Comparison of ENCODE assay signal across 9 mouse cellular contexts in genomic region chr4:148150953-148151266, GRCm38 (mm10). TPM values are rescaled to one million over a fixed set of nuclear protein-coding genes. Genes with fewer than 3 reads are reported as not detected.
DNase-seq lines count a peak whose midpoint lies in the region; ATAC-seq and TF ChIP-seq lines count a peak whose summit lies in the region.
"Had no signal": no experiment of that assay in that cellular context is flagged by ENCODE, and none has a peak within 500 bp of the region (broad histone marks: within the 10 kb centered on the region; RNA-seq: fewer than 3 reads in every experiment).

No protein-coding gene starts in this region.

- TF ChIP-seq CTCF in liver, adult 2 months (IDR thresholded peaks at IDR 0.05; ENCODE audit: low read depth, low read length), result no peak

- H3K9ac ChIP-seq in liver, adult 2 months (ENCODE audit: low read depth, low read length), result no peak overlapping the region
- peak overlapping the region; percentile 76; the same call in 1 of the 2 replicates for H3K9ac ChIP-seq in embryonic facial prominence, embryonic 14.5 days (ENCODE audit: low read depth, low read length)
- peak overlapping the region; percentile 83 for H3K9ac ChIP-seq in intestine, embryonic 16.5 days (ENCODE audit: low read depth, low read length)
- peak overlapping the region; percentile 86 for H3K9ac ChIP-seq in neural tube, embryonic 13.5 days

- TF ChIP-seq POLR2A in liver, adult 2 months (IDR thresholded peaks at IDR 0.05; ENCODE audit: extremely low read depth, insufficient read depth, low read length), result no peak

- no peaks in the 10 kb centered on the region for H3K79me2 ChIP-seq in liver, adult 2 months (ENCODE audit: control insufficient read depth, insufficient read depth, low read length)

- DNase-seq in liver, adult 2 months (ENCODE audit: extremely low read depth, low read depth, low spot score), result peak; percentile 90
- DNase-seq in liver, result no peak
- DNase-seq in embryonic facial prominence, embryonic 14.5 days (ENCODE audit: low spot score), result no peak
- no peak for DNase-seq in right cerebral cortex, adult 18-20 months
- DNase-seq in embryo, embryonic 9.5 days (ENCODE audit: extremely low spot score), result no peak
- no peak for DNase-seq in urinary bladder, adult 18-20 months (ENCODE audit: low spot score in 2 of 2)

- H3K4me2 ChIP-seq in embryonic facial prominence, embryonic 14.5 days (ENCODE audit: low read depth, low read length), result peak overlapping the region; percentile 99
- peak overlapping the region; percentile 95 for H3K4me2 ChIP-seq in intestine, embryonic 16.5 days (ENCODE audit: low read depth, low read length)
- H3K4me2 ChIP-seq in neural tube, embryonic 13.5 days, result peak overlapping the region; percentile 88

- no peaks in the 10 kb centered on the region for H3K9me3 ChIP-seq in embryonic facial prominence, embryonic 14.5 days (ENCODE audit: control insufficient read depth, low read length)
- H3K9me3 ChIP-seq in intestine, embryonic 16.5 days (ENCODE audit: control insufficient read depth, low read length), result no peaks in the 10 kb centered on the region
- no peaks in the 10 kb centered on the region for H3K9me3 ChIP-seq in neural tube, embryonic 13.5 days

- peak overlapping the region; percentile 86 for H3K27ac ChIP-seq in liver, adult 2 months (replicated peaks; ENCODE audit: insufficient read depth, low read depth, low read length)
- 0 out of 2 replicates have a peak overlapping the region, but pooled peaks have one; percentile 75 for H3K27ac ChIP-seq in embryonic facial prominence, embryonic 14.5 days (replicated peaks; ENCODE audit: low read depth, low read length)
- H3K27ac ChIP-seq in intestine, embryonic 16.5 days (ENCODE audit: low read length), result peak overlapping the region; percentile 85; the same call in 1 of the 2 replicates
- peak overlapping the region; percentile 92 for H3K27ac ChIP-seq in neural tube, embryonic 13.5 days (replicated peaks)

- no peak for ATAC-seq in embryonic facial prominence, embryonic 14.5 days (ENCODE audit: low read depth)
- ATAC-seq in intestine, embryonic 16.5 days, result no peak
- ATAC-seq in neural tube, embryonic 13.5 days (ENCODE audit: low read depth), result no peak

- peaks cover 18% of the 10 kb centered on the region for H3K4me1 ChIP-seq in liver, adult 2 months (ENCODE audit: control insufficient read depth, insufficient read depth, low read length)
- H3K4me1 ChIP-seq in embryonic facial prominence, embryonic 14.5 days (ENCODE audit: control insufficient read depth, insufficient read depth, low read length), result 0 out of 2 replicates have a peak, but pooled peaks cover 5% of the 10 kb centered on the region
- H3K4me1 ChIP-seq in intestine, embryonic 16.5 days (ENCODE audit: control insufficient read depth, insufficient read depth, low read length), result peaks cover 4% of the 10 kb centered on the region; the same call in 1 of the 2 replicates
- peaks cover 17% of the 10 kb centered on the region for H3K4me1 ChIP-seq in neural tube, embryonic 13.5 days (replicated peaks)

- WGBS in liver, adult 2 months, result 1% methylated on average over 3 of the region's 3 CpGs
- WGBS in embryonic facial prominence, embryonic 14.5 days, result 41% methylated on average over 3 of the region's 3 CpGs
- WGBS in intestine, embryonic 16.5 days, result 27% methylated on average over 3 of the region's 3 CpGs
- 33% methylated on average over 3 of the region's 3 CpGs for WGBS in neural tube, embryonic 13.5 days

- no peaks in the 10 kb centered on the region for H3K27me3 ChIP-seq in liver, adult 2 months (ENCODE audit: control insufficient read depth, insufficient read depth, low read length)
- no peaks in the 10 kb centered on the region for H3K27me3 ChIP-seq in embryonic facial prominence, embryonic 14.5 days (replicated peaks; ENCODE audit: control insufficient read depth, insufficient read depth, low read length)
- H3K27me3 ChIP-seq in intestine, embryonic 16.5 days (replicated peaks; ENCODE audit: control insufficient read depth, insufficient read depth, low read length), result no peaks in the 10 kb centered on the region
- H3K27me3 ChIP-seq in neural tube, embryonic 13.5 days, result no peaks in the 10 kb centered on the region

- peaks cover 1% of the 10 kb centered on the region; the same call in 1 of the 2 replicates for H3K36me3 ChIP-seq in liver, adult 2 months (ENCODE audit: control insufficient read depth, insufficient read depth, low read length)
- H3K36me3 ChIP-seq in embryonic facial prominence, embryonic 14.5 days (ENCODE audit: control insufficient read depth, insufficient read depth, low read length), result peaks cover 22% of the 10 kb centered on the region; the same call in 1 of the 2 replicates
- H3K36me3 ChIP-seq in intestine, embryonic 16.5 days (ENCODE audit: control insufficient read depth, insufficient read depth, low read length), result peaks cover 3% of the 10 kb centered on the region; the same call in 1 of the 2 replicates
- peaks cover 66% of the 10 kb centered on the region for H3K36me3 ChIP-seq in neural tube, embryonic 13.5 days

- H3K4me3 ChIP-seq in liver, adult 2 months (ENCODE audit: insufficient read depth, low read depth, low read length), result no peak overlapping the region
- peak overlapping the region; percentile 65 for H3K4me3 ChIP-seq in embryonic facial prominence, embryonic 14.5 days (ENCODE audit: low read depth, low read length)
- H3K4me3 ChIP-seq in intestine, embryonic 16.5 days (ENCODE audit: low read length), result peak overlapping the region; percentile 75
- H3K4me3 ChIP-seq in neural tube, embryonic 13.5 days, result peak overlapping the region; percentile 57

RNA-seq across cellular contexts. Expression of gene Fbxo6, which starts 1.0 kb away (rescaled TPM):
- total RNA-seq in liver, adult 2 months (2014; rRNA removed), result 35.0 and 38.7 TPM in 2 replicates
- 91.9 and 97.2 TPM in 2 replicates for polyA plus RNA-seq in liver, adult 2 months (2012; rRNA removed)
- polyA plus RNA-seq in embryonic facial prominence, embryonic 14.5 days (2014; fragmentation: Nextera tagmentation; extraction: Ambion mirVana), result 13.8 and 15.3 TPM in 2 replicates
- polyA plus RNA-seq in intestine, embryonic 16.5 days (2015; fragmentation: Nextera tagmentation; extraction: Ambion mirVana), result 22.7 and 23.8 TPM in 2 replicates
- 16.4 and 16.6 TPM in 2 replicates for polyA plus RNA-seq in neural tube, embryonic 13.5 days (2015; fragmentation: Nextera tagmentation; extraction: Ambion mirVana)

RNA-seq across cellular contexts. Expression of gene Fbxo44, which starts 9.4 kb away (rescaled TPM):
- total RNA-seq in liver, adult 2 months (2014; rRNA removed), result 1.9 and 2.7 TPM in 2 replicates
- 2.2 and 3.4 TPM in 2 replicates for polyA plus RNA-seq in liver, adult 2 months (2012; rRNA removed)
- 7.7 and 9.6 TPM in 2 replicates for polyA plus RNA-seq in embryonic facial prominence, embryonic 14.5 days (2014; fragmentation: Nextera tagmentation; extraction: Ambion mirVana)
- polyA plus RNA-seq in intestine, embryonic 16.5 days (2015; fragmentation: Nextera tagmentation; extraction: Ambion mirVana), result 6.8 and 7.3 TPM in 2 replicates
- 81.4 and 87.6 TPM in 2 replicates for polyA plus RNA-seq in neural tube, embryonic 13.5 days (2015; fragmentation: Nextera tagmentation; extraction: Ambion mirVana)

RNA-seq across cellular contexts. Expression of gene Fbxo2, which starts 9.5 kb away (rescaled TPM):
- total RNA-seq in liver, adult 2 months (2014; rRNA removed), result 0.18 TPM in 1 of 2 replicates, not detected in the other
- 0.14 and 0.23 TPM in 2 replicates for polyA plus RNA-seq in liver, adult 2 months (2012; rRNA removed)
- 5.4 and 7.9 TPM in 2 replicates for polyA plus RNA-seq in embryonic facial prominence, embryonic 14.5 days (2014; fragmentation: Nextera tagmentation; extraction: Ambion mirVana)
- 0.34 and 0.64 TPM in 2 replicates for polyA plus RNA-seq in intestine, embryonic 16.5 days (2015; fragmentation: Nextera tagmentation; extraction: Ambion mirVana)
- 6.1 and 6.9 TPM in 2 replicates for polyA plus RNA-seq in neural tube, embryonic 13.5 days (2015; fragmentation: Nextera tagmentation; extraction: Ambion mirVana)
- total RNA-seq: hematopoietic stem cell, adult 5-6 weeks had no signal

RNA-seq across cellular contexts. Expression of gene Draxin, which starts 20.4 kb away (rescaled TPM):
- total RNA-seq in liver, adult 2 months (2014; rRNA removed), result not detected in 2 replicates
- not detected in 2 replicates for polyA plus RNA-seq in liver, adult 2 months (2012; rRNA removed)
- polyA plus RNA-seq in embryonic facial prominence, embryonic 14.5 days (2014; fragmentation: Nextera tagmentation; extraction: Ambion mirVana), result 0.56 and 0.67 TPM in 2 replicates
- polyA plus RNA-seq in intestine, embryonic 16.5 days (2015; fragmentation: Nextera tagmentation; extraction: Ambion mirVana), result 0.06 and 0.07 TPM in 2 replicates
- 14.0 and 14.3 TPM in 2 replicates for polyA plus RNA-seq in neural tube, embryonic 13.5 days (2015; fragmentation: Nextera tagmentation; extraction: Ambion mirVana)
- total RNA-seq: hematopoietic stem cell, adult 5-6 weeks had no signal

RNA-seq across cellular contexts. Expression of gene Mad2l2, which starts 20.7 kb away (rescaled TPM):
- total RNA-seq in liver, adult 2 months (2014; rRNA removed), result 8.1 and 8.9 TPM in 2 replicates
- polyA plus RNA-seq in liver, adult 2 months (2012; rRNA removed), result 49.6 and 58.5 TPM in 2 replicates
- 51.1 and 59.8 TPM in 2 replicates for polyA plus RNA-seq in embryonic facial prominence, embryonic 14.5 days (2014; fragmentation: Nextera tagmentation; extraction: Ambion mirVana)
- 29.3 and 30.1 TPM in 2 replicates for polyA plus RNA-seq in intestine, embryonic 16.5 days (2015; fragmentation: Nextera tagmentation; extraction: Ambion mirVana)
- polyA plus RNA-seq in neural tube, embryonic 13.5 days (2015; fragmentation: Nextera tagmentation; extraction: Ambion mirVana), result 98.7 and 116 TPM in 2 replicates
